Mouse (Mus musculus) left cerebral cortex, postnatal 4 days (tissue): Measurements from ENCODE around the gene Gdf7. TPM values are rescaled to one million over a fixed set of nuclear protein-coding genes. Genes with fewer than 3 reads are reported as not detected.
A peak's percentile ranks its signal among the peaks of the same experiment; 100 is the strongest.

ENCODE experiments used
- DNase-seq: peaks from one replicate; pipeline ENCODE4 v3.0.0-alpha.2; 2022
- intact Hi-C: fragments of 180-260 bp; cut with DNase I; formaldehyde crosslinking; loops from one replicate; pipeline ENCODE4 v1.15.1; 2025
- total RNA-seq, 2 experiments: library from RNA; stranded (reverse); gene quantifications; 2 replicates each; pipeline ENCODE4 v1.2.3; 2021

Gene Gdf7
- not detected for total RNA-seq

DNA sequence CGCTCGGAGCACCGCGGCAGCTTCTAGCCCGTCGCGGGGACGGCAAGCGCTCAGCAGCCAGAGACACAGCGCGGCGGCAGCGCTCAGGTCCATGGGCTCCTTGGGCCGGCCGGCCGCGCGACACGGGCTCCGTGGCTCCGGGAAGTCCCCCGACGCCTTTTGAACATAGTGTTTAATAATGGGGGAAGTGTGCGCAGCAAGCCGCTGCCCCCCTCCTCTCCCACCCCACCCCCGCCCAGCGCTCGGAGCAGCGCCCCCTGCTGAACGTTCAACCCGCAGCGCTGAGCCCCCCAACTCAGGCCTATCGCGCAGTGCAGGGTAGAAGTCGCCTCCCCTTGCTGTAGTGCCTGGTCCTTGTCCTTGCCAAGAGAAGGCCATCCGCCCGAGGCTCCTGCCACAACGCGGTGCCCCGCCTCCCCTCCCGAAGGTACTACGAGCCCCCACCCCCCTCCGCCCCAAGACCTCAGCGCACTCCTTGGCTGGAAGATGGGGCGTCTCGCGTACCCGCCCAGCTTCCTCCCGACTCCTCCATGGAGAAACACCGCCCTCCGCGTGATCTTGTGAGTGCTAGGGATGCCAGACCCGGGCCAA is at the start of gene Gdf7:
Gene Gdf7 (minus strand): TSS at position 114 of the 591 bp plus-strand sequence.
- no peak for DNase-seq
- intact Hi-C loops = loop anchor here (10.0 kb wide), 2 partner anchors 307 to 427 kb away; no protein-coding TSS in a partner anchor

DNA sequence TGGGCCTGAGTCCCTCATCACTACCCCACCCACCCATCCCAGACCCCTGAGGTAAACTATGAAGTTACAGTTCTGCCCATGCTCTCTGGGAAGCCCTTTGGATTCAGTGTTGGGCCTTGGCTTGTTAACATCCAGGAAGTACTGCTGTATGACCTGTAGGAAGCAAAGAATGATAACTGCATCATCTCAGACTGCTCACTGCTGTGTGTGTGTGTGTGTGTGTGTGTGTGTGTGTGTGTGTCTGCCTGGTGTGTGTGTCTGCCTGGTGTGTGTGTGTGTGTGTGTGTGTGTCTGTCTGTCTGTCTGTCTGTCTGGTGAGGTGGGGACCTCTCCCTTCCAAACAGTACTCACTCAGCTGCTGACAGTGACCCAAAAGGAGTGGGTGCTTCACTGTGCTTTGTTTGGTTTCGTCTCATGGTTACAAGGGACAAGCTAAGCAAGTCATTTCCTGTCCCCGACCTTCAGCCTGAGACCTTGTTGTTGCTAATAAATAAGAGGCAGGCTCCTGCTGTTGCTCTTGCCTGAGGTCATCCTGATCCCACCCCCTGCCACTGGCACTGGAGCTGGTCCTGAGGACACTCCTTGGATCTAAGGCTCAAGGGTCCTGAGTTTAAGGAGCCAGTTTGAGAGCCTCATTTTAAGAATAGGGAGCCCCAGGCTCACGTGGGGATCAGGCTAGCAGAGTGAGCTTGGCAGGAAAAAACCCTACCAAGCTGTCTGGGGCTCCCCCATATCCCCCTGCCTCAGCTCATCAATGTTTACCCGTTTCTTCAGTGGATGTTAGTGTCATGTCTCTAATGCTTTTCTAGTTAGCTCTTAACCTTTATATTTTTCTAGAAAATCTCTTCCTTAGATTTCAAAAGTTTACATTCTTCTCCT is 49.5 kb upstream of the Gdf7 start:
- DNase-seq = no peak
- intact Hi-C loops = no loop called here

DNA sequence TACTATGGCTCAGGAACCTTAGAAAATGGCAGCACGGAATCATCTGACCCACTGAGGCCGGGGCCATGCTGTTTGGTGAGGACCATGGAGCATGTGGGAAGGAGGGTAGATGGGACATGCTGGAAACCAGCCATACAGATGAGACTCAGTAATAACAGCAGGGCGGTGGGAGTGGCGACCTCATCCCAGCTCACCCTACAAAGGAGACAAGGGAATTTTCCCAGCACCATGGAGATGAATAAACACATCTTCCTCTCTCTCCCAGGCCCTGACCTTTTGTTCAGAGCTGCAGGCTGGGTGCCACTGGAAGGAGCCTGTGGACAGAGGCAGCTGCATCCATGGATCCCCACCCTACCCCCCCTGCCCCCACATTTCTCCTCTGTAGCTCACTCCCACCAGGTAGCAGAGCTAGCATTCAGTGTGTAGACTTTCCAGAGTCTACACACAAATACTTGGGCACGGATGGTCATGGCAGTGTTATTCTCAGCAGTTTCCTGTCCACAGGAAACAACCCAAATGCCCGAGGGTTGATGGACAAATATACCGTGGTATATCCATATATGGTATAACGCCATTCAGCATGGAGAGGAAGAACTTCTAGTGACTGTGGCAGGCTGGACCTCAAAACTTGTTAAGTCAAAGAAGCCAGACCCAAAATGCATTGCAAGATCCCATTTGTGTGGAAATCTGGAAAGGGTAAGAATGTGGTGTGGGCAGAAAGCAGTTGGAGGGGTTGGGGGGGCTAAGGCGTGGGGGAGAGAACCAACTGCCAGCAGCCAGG is 47.2 kb upstream of the Gdf7 start:
- DNase-seq = no peak
- intact Hi-C loops = no loop called here

DNA sequence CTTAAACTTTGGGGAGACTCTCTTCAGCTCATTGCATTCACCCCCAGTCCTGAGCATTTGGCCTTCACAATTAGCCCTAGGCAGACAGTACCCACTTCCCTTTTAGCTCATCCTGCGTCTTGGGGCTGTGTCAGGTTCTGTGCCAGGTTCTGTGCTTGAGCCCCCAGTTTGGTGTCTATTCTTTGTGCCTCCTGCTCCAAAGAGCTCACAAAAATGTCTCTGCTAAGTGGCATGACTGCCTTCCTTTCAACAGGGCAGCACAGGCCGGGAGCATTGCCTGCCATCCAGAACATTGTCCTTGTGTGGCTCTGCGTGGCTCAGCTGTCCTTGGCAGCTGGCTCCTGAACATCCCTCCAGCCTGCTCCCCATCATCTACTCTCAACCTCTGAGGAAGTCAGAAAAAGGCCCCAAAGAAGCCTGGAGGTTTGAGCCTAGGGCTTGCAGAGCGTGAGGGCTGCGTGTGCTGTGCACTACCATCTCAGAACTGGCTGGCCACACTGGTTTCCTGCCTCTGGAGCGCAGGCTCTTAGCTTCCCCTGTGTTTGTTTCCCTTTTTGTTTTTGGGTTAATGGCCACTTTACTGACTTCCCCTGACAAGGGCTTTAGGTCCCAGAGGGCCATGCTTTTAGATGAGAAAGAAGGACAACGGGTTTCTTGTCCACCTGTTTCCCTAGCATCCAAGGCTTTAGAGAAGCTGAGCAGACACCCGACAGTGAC is 46.1 kb upstream of the Gdf7 start:
- intact Hi-C loops = no loop called here
- DNase-seq = no peak

DNA sequence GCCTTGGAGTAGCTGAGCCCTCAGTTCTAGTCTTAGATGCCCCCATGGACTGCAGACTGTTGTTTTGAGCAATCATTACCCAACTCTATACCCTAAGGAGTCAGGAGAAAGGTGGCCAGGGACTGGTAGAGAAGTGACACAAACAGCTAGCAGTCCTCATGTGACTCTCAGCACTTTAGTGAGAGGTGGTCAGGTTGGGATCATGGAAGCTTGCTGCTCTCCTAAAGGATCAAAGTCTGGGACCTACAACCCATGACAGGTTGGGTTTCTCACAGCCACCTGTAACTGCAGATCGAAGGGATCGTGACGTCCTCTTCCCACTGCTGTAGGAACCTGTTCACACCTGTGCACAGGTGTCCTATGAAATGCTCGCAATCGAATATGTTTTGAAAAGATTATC is 43.8 kb upstream of the Gdf7 start:
- intact Hi-C loops = no loop called here
- no peak for DNase-seq

DNA sequence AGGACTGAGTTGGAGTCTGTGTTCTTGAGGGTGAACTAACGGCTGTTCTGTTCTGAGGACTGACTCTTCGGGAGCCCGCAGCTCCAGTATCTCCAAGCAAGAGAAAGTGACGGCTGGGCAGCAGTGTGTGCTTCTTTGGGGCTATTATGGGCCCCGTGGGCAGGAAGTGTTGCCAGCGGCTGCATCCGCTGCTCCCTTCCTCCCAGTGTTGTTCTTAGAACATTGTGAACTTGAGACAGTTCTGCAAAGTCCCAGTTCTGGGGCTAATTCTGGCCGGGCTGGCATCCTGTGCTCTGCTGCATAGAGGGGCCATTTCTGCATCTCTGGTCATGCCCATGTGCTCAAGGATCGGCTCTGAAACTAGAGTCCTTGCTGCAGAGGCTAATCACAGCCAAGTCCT is 43.1 kb upstream of the Gdf7 start:
- no peak for DNase-seq
- intact Hi-C loops = no loop called here

DNA sequence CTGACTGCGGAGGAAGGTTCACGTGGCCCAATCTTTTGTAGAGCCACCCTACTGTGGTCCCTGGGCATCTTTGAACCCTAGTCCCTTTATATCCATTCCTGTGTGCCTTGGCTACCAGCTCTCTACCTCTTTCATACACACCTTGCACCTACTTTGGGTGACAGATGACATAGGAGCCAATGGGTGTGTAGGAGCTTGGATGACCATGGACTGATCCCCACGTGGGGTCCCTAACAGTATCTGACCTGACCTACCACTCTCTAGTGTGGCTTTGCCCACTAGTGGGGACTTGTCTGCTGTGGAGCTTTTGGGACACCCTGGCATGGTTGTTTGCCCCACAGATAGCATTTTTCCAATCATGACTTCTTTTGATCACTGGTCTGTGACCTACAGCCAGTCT is 41.6 kb upstream of the Gdf7 start:
- intact Hi-C loops = no loop called here

DNA sequence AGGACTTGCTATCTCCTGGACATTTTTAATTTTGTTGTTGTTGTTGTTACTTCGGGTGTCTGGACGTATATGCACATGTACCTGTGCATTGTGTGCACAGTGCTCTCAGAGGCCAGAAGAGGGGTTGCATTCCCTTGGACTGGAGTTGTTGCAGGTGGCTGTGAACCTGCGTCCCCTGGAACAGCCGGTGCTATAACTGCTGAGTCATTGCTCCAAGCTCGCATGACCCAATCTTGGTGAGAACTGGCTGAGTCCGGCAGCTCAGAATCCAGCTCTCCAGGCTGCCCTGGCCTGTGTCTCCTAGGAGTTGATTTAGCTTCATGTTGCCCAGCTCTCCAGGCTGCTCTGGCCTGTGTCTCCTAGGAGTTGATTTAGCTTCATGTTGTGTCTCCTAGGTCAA is 39.3 kb upstream of the Gdf7 start:
- DNase-seq = no peak
- intact Hi-C loops = no loop called here

More for the DNA sequence above, 41.6 kb upstream of the Gdf7 start:
- DNase-seq = no peak

DNA sequence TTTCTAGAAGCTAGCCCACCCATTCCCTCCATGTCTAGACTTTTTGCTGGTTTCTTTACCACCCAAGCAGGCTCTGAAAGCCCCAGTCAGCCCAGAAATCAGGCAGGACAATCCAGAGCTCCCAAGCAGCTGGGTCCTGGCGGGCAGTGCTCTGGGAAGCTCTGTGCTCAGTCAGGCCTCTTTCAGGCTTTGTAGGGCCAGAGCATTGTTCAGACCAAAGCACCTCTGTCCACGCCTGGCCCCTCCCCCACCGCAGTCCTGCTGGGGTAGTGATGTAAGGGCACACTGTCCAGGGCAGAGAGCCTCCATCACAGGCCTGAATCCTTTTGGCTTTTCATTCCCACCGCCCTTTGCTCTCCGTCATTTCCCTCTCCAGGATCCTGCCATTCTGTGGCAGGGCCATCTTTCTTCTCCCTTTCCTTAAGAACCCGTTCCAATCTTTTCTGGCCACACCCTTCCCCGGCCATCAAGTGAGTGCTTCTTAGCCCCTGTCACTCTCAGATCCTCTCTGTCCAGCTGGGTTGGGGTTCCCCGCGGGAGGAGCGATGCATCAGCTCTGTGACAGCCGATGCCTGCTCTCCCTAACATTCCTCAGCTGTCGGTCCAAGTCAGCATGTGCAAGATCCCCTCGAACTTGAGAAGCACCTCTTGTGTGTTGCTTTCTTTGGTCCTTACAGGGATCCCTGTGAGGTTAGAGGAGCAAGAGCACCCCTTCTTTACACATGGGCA is 38.0 kb upstream of the Gdf7 start:
- no peak for DNase-seq
- intact Hi-C loops = no loop called here

DNA sequence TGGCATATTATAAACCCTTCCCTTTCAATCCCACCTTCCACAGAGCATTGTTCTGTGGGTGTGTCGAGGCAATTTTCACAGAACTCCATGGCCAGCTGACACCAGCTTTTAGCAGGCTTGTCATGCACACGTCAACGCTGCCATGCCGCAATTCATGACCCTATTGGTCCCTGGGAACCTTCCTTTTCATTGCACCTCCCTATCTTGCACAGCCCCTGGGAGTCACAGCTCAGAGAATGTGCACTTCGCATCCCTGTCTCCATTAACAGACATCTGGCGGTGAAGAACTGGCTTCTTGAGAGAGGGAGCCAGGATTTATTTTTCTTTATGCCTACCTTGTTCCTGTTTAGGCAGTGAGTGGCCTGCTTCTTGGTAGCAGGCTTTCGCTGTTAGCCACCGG is 37.2 kb upstream of the Gdf7 start:
- intact Hi-C loops = no loop called here
- no peak for DNase-seq

DNA sequence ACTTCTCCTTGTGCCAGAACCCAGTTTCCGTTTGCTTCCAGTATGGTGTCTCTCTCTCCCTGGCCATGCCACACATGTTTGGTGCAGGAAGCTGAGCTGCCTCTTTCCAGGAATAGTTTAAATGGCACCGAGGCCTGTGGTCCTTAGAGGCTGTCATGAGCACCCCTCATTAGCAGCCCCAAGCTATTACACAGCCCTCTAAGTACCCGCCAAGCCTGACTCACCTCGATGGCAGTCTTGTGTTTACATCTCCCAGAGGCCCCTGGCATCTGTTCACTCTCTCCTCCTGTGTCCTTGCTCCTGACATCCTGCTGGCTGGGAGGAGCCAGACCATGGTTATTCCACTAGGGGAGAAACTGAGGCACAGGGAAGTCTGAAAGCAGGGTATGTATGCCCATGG is 36.7 kb upstream of the Gdf7 start:
- no peak for DNase-seq
- intact Hi-C loops = no loop called here

DNA sequence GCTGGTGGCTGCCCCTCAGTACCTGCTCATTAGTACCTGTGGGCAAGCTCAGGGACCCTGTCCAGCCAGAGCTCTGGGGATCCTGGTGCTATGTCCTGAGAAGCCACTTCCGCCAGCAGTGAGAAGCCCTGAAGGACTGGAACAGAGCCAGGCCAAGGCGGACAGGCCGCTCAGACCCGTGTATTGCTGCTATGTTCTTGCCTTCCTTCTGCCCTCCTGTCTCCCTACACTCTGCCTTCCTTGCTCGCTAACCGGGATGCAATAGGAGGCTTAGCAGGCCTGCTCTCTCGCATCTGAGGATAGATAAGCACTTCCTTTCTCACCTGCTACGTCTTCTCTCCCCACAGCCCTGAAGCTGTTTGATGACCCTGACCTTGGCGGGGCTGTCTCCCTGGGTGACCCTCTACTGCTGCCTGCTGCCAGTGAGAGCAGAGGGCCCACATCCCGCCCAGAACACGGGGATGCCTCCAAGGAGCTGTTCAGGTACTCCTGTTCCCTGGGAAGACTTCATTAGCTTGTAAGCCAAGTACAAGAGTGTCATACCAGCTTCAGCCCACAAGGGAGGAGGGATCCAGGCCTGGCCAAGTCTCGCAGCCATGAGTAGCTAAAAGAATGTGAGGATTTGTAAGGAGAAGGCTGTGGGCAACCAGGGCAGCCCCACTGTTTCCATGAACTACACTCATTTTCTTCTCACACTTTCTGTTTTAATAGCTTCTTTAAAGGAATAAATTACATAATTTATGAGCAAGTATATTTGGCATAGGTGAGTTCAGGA is 35.7 kb upstream of the Gdf7 start:
- intact Hi-C loops = no loop called here

DNA sequence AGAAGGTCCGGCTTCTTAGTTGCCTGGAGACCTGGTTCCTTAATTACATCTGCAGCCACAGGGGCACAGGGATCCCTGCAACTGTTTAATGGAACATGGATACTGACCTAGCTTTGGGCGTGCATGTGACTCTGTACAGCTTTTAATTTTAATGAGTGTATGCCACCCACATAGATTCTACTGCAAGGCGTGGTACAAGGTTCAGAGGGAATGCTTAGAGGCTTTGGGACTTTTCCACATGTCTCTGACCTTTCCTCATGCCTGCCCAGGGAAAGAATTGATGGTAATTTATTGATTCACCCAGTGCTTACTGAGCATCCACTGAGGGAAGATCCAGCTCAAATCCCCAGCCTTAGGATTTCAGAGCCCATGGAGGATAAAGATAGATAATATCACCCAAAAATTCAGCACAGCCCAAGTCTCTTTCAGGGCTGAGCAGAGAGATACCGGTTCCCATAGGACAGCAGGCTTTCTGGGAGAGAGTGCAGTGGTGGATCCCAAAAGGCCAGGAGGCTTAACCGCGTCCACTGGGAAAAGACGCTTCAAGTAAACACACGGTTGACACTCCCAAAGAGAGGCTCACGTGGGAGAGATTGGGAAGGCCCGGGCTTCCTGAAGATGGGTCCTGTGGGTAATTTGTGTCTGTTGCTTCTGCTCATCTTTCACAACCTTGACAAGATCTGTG is 35.0 kb upstream of the Gdf7 start:
- DNase-seq = no peak
- intact Hi-C loops = no loop called here

More for the DNA sequence above, 35.7 kb upstream of the Gdf7 start:
- no peak for DNase-seq

DNA sequence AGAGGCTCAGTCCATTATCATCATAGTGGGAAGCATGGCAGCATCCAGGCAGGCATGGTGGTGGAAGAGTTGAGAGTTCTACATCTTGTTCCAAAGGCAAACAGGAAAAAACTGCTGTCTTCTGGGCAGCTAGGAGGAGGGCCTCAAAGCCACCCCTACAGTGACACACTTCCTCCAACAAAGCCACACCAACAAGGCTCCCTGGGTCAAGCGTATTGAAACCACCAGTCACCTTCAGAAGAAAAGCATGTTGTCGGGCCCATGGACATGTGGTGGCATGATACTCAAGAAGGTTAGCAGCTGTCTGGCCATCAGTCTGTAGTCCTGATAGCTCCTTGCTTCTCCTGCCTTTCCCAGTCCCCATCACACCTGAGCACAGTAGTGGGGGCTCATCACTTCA is 33.7 kb upstream of the Gdf7 start:
- no peak for DNase-seq
- intact Hi-C loops = no loop called here

DNA sequence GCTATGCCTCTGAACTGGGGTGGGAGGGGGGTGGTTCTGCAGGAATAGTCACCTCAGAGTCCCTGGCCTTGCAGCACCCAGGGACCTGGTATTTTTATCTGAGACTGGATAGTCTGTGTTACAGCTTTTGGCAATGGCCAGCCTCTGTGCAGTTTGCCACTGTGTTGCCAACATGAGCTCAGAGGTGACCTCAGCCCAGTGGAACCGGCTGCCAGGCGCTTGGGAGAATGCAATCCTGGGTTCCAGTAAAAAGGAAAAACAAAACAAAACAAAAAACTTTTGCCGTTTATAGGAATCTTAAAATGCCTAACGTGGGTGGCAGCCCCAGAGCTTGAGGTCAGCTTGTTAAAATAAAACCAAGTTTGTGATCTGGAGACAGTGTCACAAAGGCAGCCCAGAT is 32.5 kb upstream of the Gdf7 start:
- intact Hi-C loops = no loop called here

DNA sequence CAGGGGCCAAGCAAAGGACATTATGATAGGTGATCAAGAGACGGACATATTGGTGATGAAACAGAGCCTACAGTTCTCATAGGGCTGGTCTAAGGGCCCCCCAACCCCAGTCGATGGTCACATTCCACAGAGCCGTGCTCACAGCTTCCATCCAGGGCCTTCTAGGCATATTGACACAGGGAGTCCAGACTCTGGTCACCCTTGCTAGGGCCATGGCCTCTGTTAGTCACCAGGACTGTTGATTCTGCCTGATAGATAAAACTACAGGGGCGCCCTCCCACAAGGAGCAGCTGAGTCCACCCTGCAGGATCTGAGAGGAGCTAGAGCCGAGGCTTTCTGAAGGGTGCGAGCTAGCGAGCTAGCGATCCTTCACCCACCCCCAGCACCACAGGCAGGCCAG is 31.9 kb upstream of the Gdf7 start:
- intact Hi-C loops = no loop called here
- no peak for DNase-seq

More for the DNA sequence above, 32.5 kb upstream of the Gdf7 start:
- DNase-seq = no peak

DNA sequence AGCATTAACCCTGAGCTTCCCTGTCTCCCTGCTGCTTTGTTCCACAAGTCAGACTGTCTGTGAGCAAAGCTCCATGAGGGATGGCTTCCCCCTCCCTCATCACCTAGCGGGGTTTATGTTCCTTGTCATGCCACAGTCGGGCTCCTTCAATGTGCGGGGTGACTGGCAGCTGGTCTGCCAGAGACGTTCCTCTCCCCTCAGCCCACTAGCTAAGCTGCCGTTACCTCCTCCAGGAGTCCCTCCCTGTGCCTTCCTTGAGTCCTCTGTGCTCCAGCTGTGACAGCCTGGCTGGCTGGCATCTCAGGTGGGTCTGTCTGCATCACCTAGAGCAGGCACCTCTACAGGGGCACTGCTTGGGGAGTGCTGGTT is 30.4 kb upstream of the Gdf7 start:
- DNase-seq = no peak
- intact Hi-C loops = no loop called here

DNA sequence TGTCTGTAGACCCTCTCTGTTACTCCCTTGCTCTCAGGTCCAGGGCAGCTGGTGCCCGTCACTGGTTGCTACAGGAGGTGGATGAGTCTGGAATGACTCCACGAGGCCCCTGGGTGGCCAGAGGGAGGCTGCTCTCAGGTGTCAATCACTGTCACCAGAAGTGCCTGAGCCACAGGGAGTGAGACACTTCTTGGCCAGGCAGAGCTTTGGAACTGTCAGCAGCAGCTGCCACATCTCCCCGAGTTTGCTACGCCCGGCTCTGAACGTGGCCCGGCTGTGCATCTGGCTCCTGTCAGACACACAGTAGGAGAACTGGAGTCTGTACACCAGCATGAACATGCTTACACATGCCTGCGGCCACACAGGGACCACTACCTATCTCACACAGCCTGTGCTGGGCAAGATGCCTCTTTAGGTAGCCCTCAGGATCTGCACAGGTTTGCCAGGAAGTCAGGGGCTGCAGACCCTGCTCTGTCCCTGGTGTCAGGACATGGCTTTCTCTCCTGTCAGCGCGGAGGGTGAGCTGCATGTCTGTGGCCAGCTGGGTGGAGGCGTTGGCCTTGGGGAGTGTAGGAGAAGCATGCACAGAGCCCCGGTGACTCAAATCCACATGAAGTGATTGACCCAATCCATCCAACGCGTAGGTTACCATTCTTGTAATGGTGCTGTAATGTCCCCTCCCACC is 29.9 kb upstream of the Gdf7 start:
- intact Hi-C loops = no loop called here
- peak; percentile 90 for DNase-seq
